Mouse (Mus musculus) heart, adult 2 months (tissue): ENCODE measurements around the gene Nek6. TPM values are rescaled to one million over a fixed set of nuclear protein-coding genes. Genes with fewer than 3 reads are reported as not detected.

Experiments used
- DNase-seq, 2 experiments: peaks; one replicate each; pipeline ENCODE4 v3.0.0; 2021
- H3K27ac ChIP-seq: fragments of 200-600 bp; 2 replicates; pipeline ENCODE4 v1.8.1; 2022
- H3K27me3 ChIP-seq: fragments of 200-500 bp; 2 replicates; pipeline ENCODE4 v1.6.1; 2012; ENCODE audit warnings: mild to moderate bottlenecking, low read length, inconsistent platforms, mixed read lengths; ENCODE audit not compliant: control insufficient read depth, insufficient read depth
- H3K36me3 ChIP-seq: fragments of 200-500 bp; 2 replicates; pipeline ENCODE4 v1.6.1; 2012; ENCODE audit warnings: low read length, inconsistent platforms; ENCODE audit not compliant: control insufficient read depth, insufficient read depth
- H3K4me1 ChIP-seq: fragments of 200-500 bp; 2 replicates; pipeline ENCODE4 v1.6.1; 2011; ENCODE audit warnings: low read length; ENCODE audit not compliant: control insufficient read depth, insufficient read depth
- H3K4me3 ChIP-seq: fragments of 200-600 bp; 2 replicates; pipeline ENCODE4 v1.8.1; 2022
- H3K79me2 ChIP-seq: fragments of 200-500 bp; replicated peaks from 2 replicates; pipeline ENCODE4 v1.6.1; 2012; ENCODE audit warnings: mild to moderate bottlenecking, inconsistent platforms, low read length, moderate library complexity, mixed read lengths; ENCODE audit not compliant: control insufficient read depth, insufficient read depth
- H3K9ac ChIP-seq: fragments of 200-500 bp; 2 replicates; pipeline ENCODE4 v1.6.1; 2012; ENCODE audit warnings: low read depth, mild to moderate bottlenecking, control low read depth, inconsistent platforms, low read length, mixed read lengths
- CTCF ChIP-seq: fragments of 200-600 bp; IDR thresholded peaks from 2 replicates; pipeline ENCODE4 v1.8.1; 2022; ENCODE audit warnings: antibody characterized with exemption, mild to moderate bottlenecking, moderate library complexity
- EP300 ChIP-seq: fragments of 200-500 bp; IDR thresholded peaks from 2 replicates; pipeline ENCODE4 v1.6.1; 2011; ENCODE audit warnings: low read depth, low read length, control low read depth; ENCODE audit not compliant: insufficient read depth
- POLR2A ChIP-seq: fragments of 200-500 bp; IDR thresholded peaks from 2 replicates; pipeline ENCODE4 v1.6.1; 2011; ENCODE audit warnings: mild to moderate bottlenecking, low read depth, low read length, control low read depth; ENCODE audit not compliant: insufficient read depth
- WGBS: fragments of 180-500 bp; shearing (Covaris S2); methylation state at CpG from one replicate; pipeline ENCODE4 v1.1.7; 2018; 5-methylcytosine and 5-hydroxymethylcytosine counted together
- intact Hi-C: fragments of 180-260 bp; cut with DNase I; formaldehyde crosslinking; loops from one replicate; pipeline ENCODE4 v1.15.1; 2025
- polyA plus RNA-seq: library from polyadenylated mRNA; depleted of rRNA; stranded (reverse); fragments of >200 nt; gene quantifications from 2 replicates; pipeline ENCODE4 v1.2.3, GENCODE M21; 2012
- total RNA-seq, 2 experiments: library from RNA; stranded (reverse); gene quantifications; 2 replicates each; pipeline ENCODE4 v1.2.3; 2021

Gene Nek6
- total and polyA plus RNA-seq, 3 experiments = 2.9 to 5.8 (median 3.3) TPM

GRCm38 (mm10) chr2:38513183-38513529 lies 1.7 kb downstream of the Nek6 start:
- Histone ChIP-seq H3K27ac (peak overlapping the region; percentile 93), H3K4me1 (peaks cover 25% of the 10 kb centered on the region), H3K9ac (no peak overlapping the region), H3K27me3 (no peaks in the 10 kb centered on the region), H3K4me3 (peak overlapping the region; percentile 80), H3K36me3 (no peaks in the 10 kb centered on the region), H3K79me2 (no peaks in the 10 kb centered on the region)
- intact Hi-C loops = loop anchor here (5.0 kb wide), 1 partner anchor 34 kb away; no protein-coding TSS in a partner anchor
- 50% methylated on average over 2 of the region's 2 CpGs for WGBS
- TF ChIP-seq EP300 = no peak
- no peak for TF ChIP-seq POLR2A
- no peak for TF ChIP-seq CTCF
- no peak for DNase-seq

- intact Hi-C loops = loop anchor here (5.0 kb wide), 1 partner anchor 33 kb away; no protein-coding TSS in a partner anchor
- H3K4me1 ChIP-seq = peaks cover 29% of the 10 kb centered on the region
Measured at GRCm38 (mm10) chr2:38514411-38514810, 3.0 kb downstream of the Nek6 start.

GRCm38 (mm10) chr2:38515446-38515845 lies 4.0 kb downstream of the Nek6 start:
- Histone ChIP-seq H3K27me3 (no peaks in the 10 kb centered on the region), H3K27ac (no peak overlapping the region; the same call in 1 of the 2 replicates), H3K79me2 (no peaks in the 10 kb centered on the region), H3K36me3 (no peaks in the 10 kb centered on the region), H3K9ac (no peak overlapping the region), H3K4me1 (peaks cover 28% of the 10 kb centered on the region), H3K4me3 (no peak overlapping the region)
- DNase-seq = no peak
- TF ChIP-seq CTCF (no peak), EP300 (no peak), POLR2A (no peak)
- WGBS = 47% methylated on average over 6 of the region's 6 CpGs
- intact Hi-C loops = loop anchor here (5.0 kb wide), 1 partner anchor 83 kb away; no protein-coding TSS in a partner anchor

More at GRCm38 (mm10) chr2:38514411-38514810, 3.0 kb downstream of the Nek6 start:
- TF ChIP-seq EP300 (no peak), POLR2A (no peak), CTCF (no peak)
- Histone ChIP-seq H3K27me3 (no peaks in the 10 kb centered on the region), H3K4me3 (no peak overlapping the region), H3K79me2 (no peaks in the 10 kb centered on the region), H3K36me3 (no peaks in the 10 kb centered on the region), H3K9ac (no peak overlapping the region), H3K27ac (no peak overlapping the region)
- WGBS = 60% methylated on average over 7 of the region's 7 CpGs
- DNase-seq = no peak

- Histone ChIP-seq H3K36me3 (no peaks in the 10 kb centered on the region), H3K9ac (no peak overlapping the region), H3K4me1 (peaks cover 26% of the 10 kb centered on the region), H3K27ac (no peak overlapping the region), H3K27me3 (no peaks in the 10 kb centered on the region), H3K79me2 (no peaks in the 10 kb centered on the region), H3K4me3 (no peak overlapping the region)
- intact Hi-C loops = loop anchor here (5.0 kb wide), 1 partner anchor 84 kb away; no protein-coding TSS in a partner anchor
- no peak for DNase-seq
- WGBS = 36% methylated on average over 3 of the region's 3 CpGs
- 0 out of 2 replicates have a peak, but pooled peaks have one; percentile 20 for TF ChIP-seq EP300
- no peak for TF ChIP-seq POLR2A
Measured at GRCm38 (mm10) chr2:38516471-38516870, 5.0 kb downstream of the Nek6 start.

GRCm38 (mm10) chr2:38517045-38517444 lies 5.6 kb downstream of the Nek6 start:
- H3K4me3 ChIP-seq = no peak overlapping the region
- TF ChIP-seq POLR2A = no peak
- no peak for TF ChIP-seq CTCF
- intact Hi-C loops = loop anchor here (5.0 kb wide), 1 partner anchor 85 kb away; no protein-coding TSS in a partner anchor
- H3K4me1 ChIP-seq = peaks cover 28% of the 10 kb centered on the region
- H3K27me3 ChIP-seq = no peaks in the 10 kb centered on the region
- DNase-seq = no peak
- 0 out of 2 replicates have a peak overlapping the region, but pooled peaks have one; percentile 17 for H3K27ac ChIP-seq
- no peaks in the 10 kb centered on the region for H3K79me2 ChIP-seq
- 58% methylated on average over 6 of the region's 6 CpGs for WGBS
- no peaks in the 10 kb centered on the region for H3K36me3 ChIP-seq
- H3K9ac ChIP-seq = no peak overlapping the region

GRCm38 (mm10) chr2:38518719-38519118 lies 7.3 kb downstream of the Nek6 start:
- no peak overlapping the region for H3K4me3 ChIP-seq
- H3K4me1 ChIP-seq = peaks cover 28% of the 10 kb centered on the region
- 53% methylated on average over 5 of the region's 5 CpGs for whole genome bisulfite sequencing
- no peak for TF ChIP-seq CTCF
- no peak for TF ChIP-seq POLR2A
- no peak for TF ChIP-seq EP300
- H3K27me3 ChIP-seq = no peaks in the 10 kb centered on the region
- no peaks in the 10 kb centered on the region for H3K36me3 ChIP-seq
- intact Hi-C loops = loop anchor here (2.0 to 5.0 kb wide), 2 partner anchors 14 to 86 kb away; no protein-coding TSS in a partner anchor
- H3K9ac ChIP-seq = no peak overlapping the region
- no peak for DNase-seq
- H3K79me2 ChIP-seq = no peaks in the 10 kb centered on the region
- no peak overlapping the region for H3K27ac ChIP-seq
